Mouse (Mus musculus) cortical plate, adult 2 months (tissue): Measurements from ENCODE around the gene D130043K22Rik.

Source experiments
- CTCF ChIP-seq: fragments of 200-500 bp; IDR thresholded peaks from 2 replicates; pipeline ENCODE4 v1.5.1; 2011; ENCODE audit warnings: mild to moderate bottlenecking, control low read depth, low read length; ENCODE audit not compliant: insufficient read depth; ENCODE audit errors: extremely low read depth
- POLR2A ChIP-seq: fragments of 200-500 bp; IDR thresholded peaks from 2 replicates; pipeline ENCODE4 v1.6.1; 2011; ENCODE audit warnings: mild to moderate bottlenecking, low read length, control low read depth; ENCODE audit not compliant: insufficient read depth; ENCODE audit errors: extremely low read depth

DNA sequence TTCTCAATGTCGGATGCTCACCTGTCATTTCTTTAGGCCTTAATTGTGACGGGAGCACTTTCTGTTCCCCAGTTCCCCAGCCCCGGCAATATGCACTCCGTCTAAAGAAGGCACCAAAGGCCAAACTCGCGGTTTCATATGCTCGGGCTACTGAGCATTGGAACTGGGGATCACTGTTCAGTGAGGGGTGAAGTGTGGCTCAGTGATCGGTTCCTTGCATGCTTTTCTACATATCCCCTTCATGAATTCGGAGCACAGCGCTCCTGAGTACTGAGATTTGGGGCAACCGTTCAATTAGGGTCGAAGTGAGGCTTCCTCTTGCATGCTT, 92.9 kb downstream of the D130043K22Rik start:
- TF ChIP-seq CTCF (no peak), POLR2A (no peak)
